Mouse (Mus musculus): ENCODE measurements around the gene Cysltr2.

Cysltr2 gene

GRCm38 (mm10) chr14:73048937-73049336, at the start of gene Cysltr2:
TSS of gene Cysltr2 (minus strand) at chr14:73049114.
- no peak for DNase-seq (ENCODE audit: low read depth, low spot score)

- no peak for DNase-seq (ENCODE audit: low read depth, low spot score)
Measured at GRCm38 (mm10) chr14:73094802-73095550, 46.1 kb upstream of the Cysltr2 start.

GRCm38 (mm10) chr14:73092871-73093270, 44.0 kb upstream of the Cysltr2 start:
- no peak for DNase-seq (ENCODE audit: low read depth, low spot score)

- no peak for DNase-seq (ENCODE audit: low read depth, low spot score)
Measured at GRCm38 (mm10) chr14:73088224-73088623, 39.3 kb upstream of the Cysltr2 start.

GRCm38 (mm10) chr14:73087746-73088145, 38.8 kb upstream of the Cysltr2 start:
- no peak for DNase-seq (ENCODE audit: low read depth, low spot score)

- DNase-seq (ENCODE audit: low read depth, low spot score): no peak
Measured at GRCm38 (mm10) chr14:73087247-73087646, 38.3 kb upstream of the Cysltr2 start.

- DNase-seq (ENCODE audit: low read depth, low spot score): no peak
Measured at GRCm38 (mm10) chr14:73086425-73086824, 37.5 kb upstream of the Cysltr2 start.

- no peak for DNase-seq (ENCODE audit: low read depth, low spot score)
Measured at GRCm38 (mm10) chr14:73083563-73083962, 34.6 kb upstream of the Cysltr2 start.

GRCm38 (mm10) chr14:73064460-73064859, 15.5 kb upstream of the Cysltr2 start:
- no peak for DNase-seq (ENCODE audit: low read depth, low spot score)

- no peak for DNase-seq (ENCODE audit: low read depth, low spot score)
Measured at GRCm38 (mm10) chr14:73058755-73059154, 9.8 kb upstream of the Cysltr2 start.

- DNase-seq (ENCODE audit: low read depth, low spot score): no peak
Measured at GRCm38 (mm10) chr14:73057764-73058163, 8.8 kb upstream of the Cysltr2 start.

- no peak for DNase-seq (ENCODE audit: low read depth, low spot score)
Measured at GRCm38 (mm10) chr14:73056813-73057212, 7.9 kb upstream of the Cysltr2 start.

- DNase-seq (ENCODE audit: low read depth, low spot score): no peak
Measured at GRCm38 (mm10) chr14:73045199-73045928, 3.5 kb downstream of the Cysltr2 start.

- no peak for DNase-seq (ENCODE audit: low read depth, low spot score)
Measured at GRCm38 (mm10) chr14:73041689-73042088, 7.2 kb downstream of the Cysltr2 start.

GRCm38 (mm10) chr14:73033290-73033689, 15.6 kb downstream of the Cysltr2 start:
- peak; percentile 8 for DNase-seq (ENCODE audit: low read depth, low spot score)

- no peak for DNase-seq (ENCODE audit: low read depth, low spot score)
Measured at GRCm38 (mm10) chr14:73031218-73031617, 17.7 kb downstream of the Cysltr2 start.

- DNase-seq (ENCODE audit: low read depth, low spot score): no peak
Measured at GRCm38 (mm10) chr14:73017272-73017671, 31.6 kb downstream of the Cysltr2 start.

- no peak for DNase-seq (ENCODE audit: low read depth, low spot score)
Measured at GRCm38 (mm10) chr14:73015386-73015785, 33.5 kb downstream of the Cysltr2 start.

- no peak for DNase-seq (ENCODE audit: low read depth, low spot score)
Measured at GRCm38 (mm10) chr14:73013723-73014544, 35.0 kb downstream of the Cysltr2 start.

- no peak for DNase-seq (ENCODE audit: low read depth, low spot score)
Measured at GRCm38 (mm10) chr14:73001814-73002213, 47.1 kb downstream of the Cysltr2 start.

- DNase-seq (ENCODE audit: low read depth, low spot score): peak; percentile 48
Measured at GRCm38 (mm10) chr14:73000325-73000724, 48.6 kb downstream of the Cysltr2 start.

GRCm38 (mm10) chr14:72998111-72998510, 50.8 kb downstream of the Cysltr2 start:
- no peak for DNase-seq (ENCODE audit: low read depth, low spot score)
